Mouse (Mus musculus) lung, adult 2 months (tissue): ENCODE data around the gene 1190005I06Rik. TPM values are rescaled to one million over a fixed set of nuclear protein-coding genes. Genes with fewer than 3 reads are reported as not detected.
"Not testable (repeated sequence)": the region's sequence is repeated elsewhere in the genome, so short reads cannot be mapped to it uniquely, and the experiment has no call there.

Experiments
- DNase-seq: peaks from one replicate; pipeline ENCODE4 v3.0.0; 2022
- H3K4me1 ChIP-seq: fragments of 200-500 bp; 2 replicates; pipeline ENCODE4 v1.6.1; 2011; ENCODE audit warnings: low read length; ENCODE audit not compliant: control insufficient read depth, insufficient read depth
- H3K4me3 ChIP-seq: fragments of 200-500 bp; replicated peaks from 2 replicates; pipeline ENCODE3; 2011; ENCODE audit warnings: low read depth, mild to moderate bottlenecking, control low read depth, low read length; ENCODE audit errors: extremely low read depth
- CTCF ChIP-seq: fragments of 200-500 bp; IDR thresholded peaks from 2 replicates; pipeline ENCODE4 v1.5.1; 2011; ENCODE audit warnings: mild to moderate bottlenecking, low read length, control low read depth; ENCODE audit not compliant: insufficient read depth
- POLR2A ChIP-seq: fragments of 200-500 bp; IDR thresholded peaks from 2 replicates; pipeline ENCODE4 v1.6.1; 2011; ENCODE audit warnings: low read depth, mild to moderate bottlenecking, control low read depth, low read length, borderline replicate concordance; ENCODE audit errors: extremely low read depth
- WGBS: fragments of 180-500 bp; shearing (Covaris S2); methylation state at CpG from one replicate; pipeline ENCODE4 v1.1.7; 2018; 5-methylcytosine and 5-hydroxymethylcytosine counted together
- polyA plus RNA-seq: library from polyadenylated mRNA; depleted of rRNA; stranded (reverse); fragments of >200 nt; gene quantifications from 2 replicates; pipeline ENCODE4 v1.2.3, GENCODE M21; 2012

Gene 1190005I06Rik
- polyA plus RNA-seq, 1 experiment: 2.4 TPM

GRCm38 (mm10) chr8:120684082-120684481 lies 36.6 kb upstream of the 1190005I06Rik start:
- no peaks in the 10 kb centered on the region for H3K4me1 ChIP-seq
- DNase-seq: no peak
- no peak overlapping the region for H3K4me3 ChIP-seq
- TF ChIP-seq POLR2A (no peak), CTCF (no peak)
- 74% methylated on average over 5 of the region's 5 CpGs for WGBS

- H3K4me3 ChIP-seq: no peak overlapping the region
- H3K4me1 ChIP-seq: no peaks in the 10 kb centered on the region
- 16% methylated on average over 10 of the region's 10 CpGs for WGBS
- TF ChIP-seq CTCF (peak; percentile 81), POLR2A (no peak)
- DNase-seq: peak; percentile 72
Measured at GRCm38 (mm10) chr8:120683602-120684001, 36.2 kb upstream of the 1190005I06Rik start.

GRCm38 (mm10) chr8:120681113-120681512 lies 33.7 kb upstream of the 1190005I06Rik start:
- WGBS: 61% methylated on average over 10 of the region's 10 CpGs
- TF ChIP-seq POLR2A (no peak), CTCF (no peak)
- no peak for DNase-seq
- Histone ChIP-seq H3K4me3 (no peak overlapping the region), H3K4me1 (no peaks in the 10 kb centered on the region)

- TF ChIP-seq CTCF: peak; percentile 59
Measured at GRCm38 (mm10) chr8:120680405-120680804, 33.0 kb upstream of the 1190005I06Rik start.

GRCm38 (mm10) chr8:120679629-120680387 lies 32.4 kb upstream of the 1190005I06Rik start:
- 46% methylated on average over 11 of the region's 11 CpGs for WGBS
- DNase-seq: no peak
- no peaks in the 10 kb centered on the region for H3K4me1 ChIP-seq
- TF ChIP-seq CTCF (no peak), POLR2A (no peak)
- H3K4me3 ChIP-seq: no peak overlapping the region

More at GRCm38 (mm10) chr8:120680405-120680804, 33.0 kb upstream of the 1190005I06Rik start:
- not testable (repeated sequence) for H3K4me3 ChIP-seq, H3K4me1 ChIP-seq, DNase-seq
- 43% methylated on average over 7 of the region's 7 CpGs for WGBS

- no peak overlapping the region for H3K4me3 ChIP-seq
- DNase-seq: peak; percentile 83
- 13% methylated on average over 10 of the region's 10 CpGs for WGBS
- H3K4me1 ChIP-seq: no peaks in the 10 kb centered on the region
- TF ChIP-seq CTCF (peak; percentile 84), POLR2A (no peak)
Measured at GRCm38 (mm10) chr8:120678447-120678846, 31.0 kb upstream of the 1190005I06Rik start.

- TF ChIP-seq POLR2A (no peak), CTCF (no peak)
- Histone ChIP-seq H3K4me3 (no peak overlapping the region), H3K4me1 (no peaks in the 10 kb centered on the region)
- WGBS: 75% methylated on average over 8 of the region's 8 CpGs
- no peak for DNase-seq
Measured at GRCm38 (mm10) chr8:120675718-120676117, 28.3 kb upstream of the 1190005I06Rik start.

GRCm38 (mm10) chr8:120673298-120673697 lies 25.9 kb upstream of the 1190005I06Rik start:
- WGBS: 94% methylated on average over 7 of the region's 7 CpGs
- no peak overlapping the region for H3K4me3 ChIP-seq
- no peaks in the 10 kb centered on the region for H3K4me1 ChIP-seq
- no peak for TF ChIP-seq POLR2A
- no peak for TF ChIP-seq CTCF
- DNase-seq: no peak

- WGBS: 83% methylated on average over 16 of the region's 16 CpGs
- Histone ChIP-seq H3K4me3 (no peak overlapping the region), H3K4me1 (no peaks in the 10 kb centered on the region)
- no peak for TF ChIP-seq CTCF
- TF ChIP-seq POLR2A: no peak
- no peak for DNase-seq
Measured at GRCm38 (mm10) chr8:120672626-120673229, 25.3 kb upstream of the 1190005I06Rik start.

GRCm38 (mm10) chr8:120671775-120672174 lies 24.3 kb upstream of the 1190005I06Rik start:
- 54% methylated on average over 6 of the region's 6 CpGs for WGBS
- DNase-seq: no peak
- H3K4me3 ChIP-seq: no peak overlapping the region
- H3K4me1 ChIP-seq: peaks cover 4% of the 10 kb centered on the region
- no peak for TF ChIP-seq POLR2A
- TF ChIP-seq CTCF: no peak
